Mouse (Mus musculus): Measurements from ENCODE around the gene Macrod2.

DNA sequence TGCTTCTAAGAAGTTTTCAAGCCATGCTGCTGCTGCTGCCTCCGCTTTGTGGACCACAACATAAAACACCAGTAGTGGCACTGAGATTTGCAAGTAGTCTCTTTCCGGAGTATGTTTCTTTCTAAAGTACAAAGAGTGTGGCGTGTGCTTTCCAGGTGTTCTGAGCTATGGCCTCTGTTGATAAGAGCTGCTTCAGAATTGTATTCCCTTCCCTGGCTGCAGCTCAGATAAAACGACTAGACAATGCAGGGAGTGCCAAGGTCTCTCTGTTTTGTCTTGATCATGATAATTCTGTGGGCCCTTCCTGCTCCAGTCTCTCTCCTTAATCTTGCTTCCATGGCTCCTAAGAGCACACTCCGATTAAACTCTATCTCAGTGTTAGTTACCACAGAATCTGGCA, 312.4 kb downstream of the Macrod2 start:
- TF ChIP-seq CTCF (IDR thresholded peaks at IDR 0.05; ENCODE audit: control insufficient read depth, insufficient read depth, insufficient replicate concordance, low read depth, low read length) = no peak
- TF ChIP-seq POLR2A (IDR thresholded peaks at IDR 0.05; ENCODE audit: control insufficient read depth, low read depth, low read length) = no peak

All from testis, adult 2 months (tissue).